Mouse (Mus musculus) neural tube, embryonic 14.5 days (tissue): Measurements from ENCODE around the gene Pid1. TPM values are rescaled to one million over a fixed set of nuclear protein-coding genes. Genes with fewer than 3 reads are reported as not detected.

Experiments used
- ATAC-seq: fragments of 200-750 bp; cut with Nextera tagmentation; 2 replicates; pipeline ENCODE4 v1.8.0; 2017; ENCODE audit warnings: low read depth, mild to moderate bottlenecking, moderate TSS enrichment, moderate library complexity
- H3K27ac ChIP-seq: fragments of 300-500 bp; sonication (generic); 2 replicates; pipeline ENCODE4 v1.5.1; 2014; ENCODE audit warnings: low read depth, mild to moderate bottlenecking, control low read depth, low read length, moderate library complexity, mixed read lengths
- H3K27me3 ChIP-seq: fragments of 300-500 bp; sonication (generic); 2 replicates; pipeline ENCODE4 v1.6.1; 2014; ENCODE audit warnings: low read length; ENCODE audit not compliant: control insufficient read depth, insufficient read depth
- H3K36me3 ChIP-seq: fragments of 300-500 bp; sonication (generic); 2 replicates; pipeline ENCODE4 v1.6.1; 2014; ENCODE audit warnings: low read length, mixed read lengths; ENCODE audit not compliant: control insufficient read depth, insufficient read depth
- H3K4me1 ChIP-seq: fragments of 300-500 bp; sonication (generic); 2 replicates; pipeline ENCODE4 v1.6.1; 2014; ENCODE audit warnings: low read length; ENCODE audit not compliant: control insufficient read depth, insufficient read depth
- H3K4me2 ChIP-seq: fragments of 300-500 bp; sonication (generic); 2 replicates; pipeline ENCODE4 v1.6.1; 2014; ENCODE audit warnings: mild to moderate bottlenecking, low read depth, low read length, control low read depth
- H3K4me3 ChIP-seq: fragments of 300-500 bp; sonication (generic); 2 replicates; pipeline ENCODE4 v1.5.1; 2014; ENCODE audit warnings: low read depth, low read length, control low read depth, mixed read lengths
- H3K9ac ChIP-seq: fragments of 300-500 bp; sonication (generic); replicated peaks from 2 replicates; pipeline ENCODE4 v1.6.1; 2014; ENCODE audit warnings: low read depth, mild to moderate bottlenecking, control low read depth, low read length, mixed read lengths
- H3K9me3 ChIP-seq: fragments of 300-500 bp; sonication (generic); 2 replicates; pipeline ENCODE4 v1.6.1; 2016; ENCODE audit warnings: low read length; ENCODE audit not compliant: control insufficient read depth
- WGBS: fragments of 180-500 bp; shearing (Covaris S2); extraction: QIAGEN DNeasy Blood & Tissue Kit; methylation state at CpG from one replicate; pipeline ENCODE4 v1.1.7; 2014; 5-methylcytosine and 5-hydroxymethylcytosine counted together
- microRNA-seq: library from miRNA; unstranded; fragments of <30 nt; microRNA quantifications from one replicate; pipeline ENCODE4, GENCODE M21; 2016
- polyA plus RNA-seq: library from polyadenylated mRNA; unstranded; fragments of >200 nt; fragmentation: Nextera tagmentation; extraction: Ambion mirVana; gene quantifications from 2 replicates; pipeline ENCODE4 v1.2.1, GENCODE M21; 2014

Pid1 gene
- polyA plus RNA-seq, 1 experiment from 2014 or later = 114 TPM

- Histone ChIP-seq H3K4me1 (peaks cover 9% of the 10 kb centered on the region; the same call in 1 of the 2 replicates), H3K4me2 (no peak overlapping the region), H3K27me3 (no peaks in the 10 kb centered on the region), H3K4me3 (no peak overlapping the region), H3K36me3 (no peaks in the 10 kb centered on the region), H3K9ac (no peak overlapping the region), H3K27ac (no peak overlapping the region), H3K9me3 (no peaks in the 10 kb centered on the region)
- WGBS = 58% methylated on average over 1 of the region's 1 CpGs
- ATAC-seq = no peak
These were observed 307.7 kb downstream of the Pid1 start for GRCm38 (mm10) chr1:84056306-84056705.

DNA sequence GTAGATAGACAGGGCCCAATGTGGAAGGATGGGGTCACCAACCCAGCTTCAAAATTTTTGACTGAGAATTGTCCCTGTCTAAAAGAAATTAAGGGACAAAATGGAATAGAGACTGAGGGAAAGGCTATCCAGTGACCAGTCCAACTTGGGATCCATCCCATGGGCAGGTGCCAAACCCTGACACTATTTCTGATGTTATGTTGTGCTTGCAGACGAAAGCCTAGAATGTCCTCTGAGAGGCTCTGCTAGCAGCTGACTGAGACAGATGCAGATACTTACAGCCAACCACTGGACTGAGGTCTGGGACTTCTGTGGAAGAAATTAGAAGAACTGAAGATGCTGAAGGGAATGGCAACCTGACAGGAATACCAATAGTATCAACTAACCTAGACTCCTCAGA is 338.2 kb downstream of the Pid1 start:
- H3K4me2 ChIP-seq = no peak overlapping the region
- H3K9me3 ChIP-seq = no peaks in the 10 kb centered on the region
- no peak overlapping the region for H3K9ac ChIP-seq
- WGBS = 88% methylated on average over 1 of the region's 1 CpGs
- H3K27ac ChIP-seq = no peak overlapping the region
- H3K4me1 ChIP-seq = no peaks in the 10 kb centered on the region
- no peak overlapping the region for H3K4me3 ChIP-seq
- ATAC-seq = no peak
- no peaks in the 10 kb centered on the region for H3K27me3 ChIP-seq
- no peaks in the 10 kb centered on the region for H3K36me3 ChIP-seq

DNA sequence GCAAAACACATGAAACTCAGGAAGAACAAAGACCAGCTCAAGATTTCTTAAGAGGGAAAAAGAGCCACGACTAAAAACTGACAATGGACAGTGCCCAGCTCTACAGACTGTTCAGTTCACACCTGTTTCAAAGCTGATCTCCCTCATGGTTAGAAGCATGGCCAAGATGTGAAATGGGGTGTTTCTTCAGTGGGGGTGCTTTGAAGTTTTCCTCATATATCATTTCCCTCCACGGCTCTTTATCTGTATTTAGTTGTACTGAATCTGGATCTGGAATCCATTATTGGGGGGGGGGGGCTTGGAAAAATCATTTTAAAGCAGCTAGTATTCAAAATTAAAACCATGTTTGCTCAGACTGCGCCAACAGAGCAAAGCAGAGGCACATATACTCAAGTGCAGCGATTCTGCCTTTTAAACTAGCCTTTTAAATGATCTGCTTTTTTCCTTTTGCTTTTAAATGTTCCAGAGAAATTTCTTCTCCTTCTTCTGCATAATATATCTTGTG is 351.1 kb downstream of the Pid1 start:
- no peak overlapping the region for H3K27ac ChIP-seq

DNA sequence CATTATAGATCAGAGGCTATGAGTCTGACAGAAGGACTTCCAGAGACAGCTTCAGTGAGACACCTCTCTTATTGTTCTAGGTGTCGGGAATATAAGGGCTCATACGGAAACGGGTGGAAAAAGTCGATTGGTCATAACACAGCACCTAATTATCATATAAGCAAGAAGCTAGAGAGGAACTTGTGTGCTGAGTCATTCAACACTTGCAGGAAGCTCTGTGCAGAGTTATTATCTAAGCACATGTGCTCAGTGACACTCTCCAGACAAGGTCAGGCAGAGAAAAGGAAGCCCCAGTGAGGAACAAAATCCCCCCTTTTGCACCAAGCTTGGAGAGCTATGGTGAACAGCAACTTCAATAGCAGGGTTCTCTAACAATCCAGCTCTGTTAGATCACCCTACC is 361.4 kb downstream of the Pid1 start:
- Histone ChIP-seq H3K4me1 (no peaks in the 10 kb centered on the region), H3K9ac (no peak overlapping the region), H3K9me3 (no peaks in the 10 kb centered on the region), H3K4me2 (no peak overlapping the region), H3K27ac (no peak overlapping the region), H3K4me3 (no peak overlapping the region), H3K36me3 (no peaks in the 10 kb centered on the region), H3K27me3 (no peaks in the 10 kb centered on the region)
- WGBS = 94% methylated on average over 4 of the region's 4 CpGs
- no peak for ATAC-seq

More for the DNA sequence above, 351.1 kb downstream of the Pid1 start:
- Histone ChIP-seq H3K27me3 (no peaks in the 10 kb centered on the region), H3K9ac (no peak overlapping the region), H3K36me3 (no peaks in the 10 kb centered on the region), H3K9me3 (no peaks in the 10 kb centered on the region), H3K4me1 (no peaks in the 10 kb centered on the region), H3K4me3 (no peak overlapping the region), H3K4me2 (no peak overlapping the region)
- 83% methylated on average over 4 of the region's 4 CpGs for WGBS
- ATAC-seq = no peak

Small RNAs within 50 kb of the gene (microRNA-seq; reads per million reads assigned to microRNA genes)
- not detected for gene Mir6353
